Mouse (Mus musculus): Measurements from ENCODE around the gene Pi4k2a.

Gene Pi4k2a

GRCm38 (mm10) chr19:42135070-42135469, 44.8 kb downstream of the Pi4k2a start:
- no peak for DNase-seq (ENCODE audit: low spot score)

- DNase-seq (ENCODE audit: low spot score) = no peak
These were observed 45.9 kb downstream of the Pi4k2a start for GRCm38 (mm10) chr19:42136126-42136525.

GRCm38 (mm10) chr19:42137167-42137672, 47.0 kb downstream of the Pi4k2a start:
- DNase-seq (ENCODE audit: low spot score) = no peak

GRCm38 (mm10) chr19:42138517-42139285, 48.4 kb downstream of the Pi4k2a start:
- DNase-seq (ENCODE audit: low spot score) = no peak

- DNase-seq (ENCODE audit: low spot score) = no peak
These were observed 49.7 kb downstream of the Pi4k2a start for GRCm38 (mm10) chr19:42139724-42140517.

GRCm38 (mm10) chr19:42141998-42142397, 51.7 kb downstream of the Pi4k2a start:
- DNase-seq (ENCODE audit: low spot score) = no peak

- DNase-seq (ENCODE audit: low spot score) = no peak
These were observed 52.5 kb downstream of the Pi4k2a start for GRCm38 (mm10) chr19:42142757-42143156.

GRCm38 (mm10) chr19:42144067-42144466, 53.8 kb downstream of the Pi4k2a start:
- DNase-seq (ENCODE audit: low spot score) = no peak

GRCm38 (mm10) chr19:42144541-42145167, 54.4 kb downstream of the Pi4k2a start:
- peak; percentile 67 for DNase-seq (ENCODE audit: low spot score)

GRCm38 (mm10) chr19:42145210-42145609, 54.9 kb downstream of the Pi4k2a start:
- no peak for DNase-seq (ENCODE audit: low spot score)

- no peak for DNase-seq (ENCODE audit: low spot score)
These were observed 55.5 kb downstream of the Pi4k2a start for GRCm38 (mm10) chr19:42145731-42146130.

- no peak for DNase-seq (ENCODE audit: low spot score)
These were observed 56.2 kb downstream of the Pi4k2a start for GRCm38 (mm10) chr19:42146276-42147010.

GRCm38 (mm10) chr19:42147170-42147768, 57.0 kb downstream of the Pi4k2a start, which contains the start of gene Marveld1:
Gene Marveld1, plus strand, starts transcription at chr19:42147400.
- DNase-seq (ENCODE audit: low spot score) = peak; percentile 69

- peak; percentile 61 for DNase-seq (ENCODE audit: low spot score)
These were observed 57.7 kb downstream of the Pi4k2a start for GRCm38 (mm10) chr19:42147769-42148568.

GRCm38 (mm10) chr19:42148569-42148860, 58.2 kb downstream of the Pi4k2a start:
- DNase-seq (ENCODE audit: low spot score) = no peak

- peak; percentile 67 for DNase-seq (ENCODE audit: low spot score)
These were observed 61.7 kb downstream of the Pi4k2a start for GRCm38 (mm10) chr19:42151990-42152389.

- no peak for DNase-seq (ENCODE audit: low spot score)
These were observed 67.4 kb downstream of the Pi4k2a start for GRCm38 (mm10) chr19:42157493-42158237.

- DNase-seq (ENCODE audit: low spot score) = no peak
These were observed 68.2 kb downstream of the Pi4k2a start for GRCm38 (mm10) chr19:42158246-42159017.

GRCm38 (mm10) chr19:42163764-42164163, 73.5 kb downstream of the Pi4k2a start, which contains the start of gene Zfyve27:
Gene Zfyve27, plus strand, starts transcription at chr19:42163951.
- DNase-seq (ENCODE audit: low spot score) = no peak
